Mouse (Mus musculus) fibroblast of lung, adult 2 months (primary cell): ENCODE measurements around the gene Hmbs.
"Not testable (repeated sequence)": the region's sequence is repeated elsewhere in the genome, so short reads cannot be mapped to it uniquely, and the experiment has no call there.

ENCODE experiments used
- DNase-seq: peaks from one replicate; pipeline ENCODE4 v3.0.0-alpha.2; 2011; ENCODE audit warnings: low read depth

Gene Hmbs

GRCm38 (mm10) chr9:44345570-44346433, 1.8 kb upstream of the Hmbs start:
- no peak for DNase-seq

GRCm38 (mm10) chr9:44343290-44343689, 738 bp downstream of the Hmbs start:
- DNase-seq = no peak

GRCm38 (mm10) chr9:44342605-44343004, 1.4 kb downstream of the Hmbs start:
- DNase-seq = no peak

GRCm38 (mm10) chr9:44342173-44342572, 1.9 kb downstream of the Hmbs start:
- no peak for DNase-seq

GRCm38 (mm10) chr9:44341487-44341886, 2.5 kb downstream of the Hmbs start:
- no peak for DNase-seq

- DNase-seq = no peak
Observed at GRCm38 (mm10) chr9:44338574-44338973, 5.5 kb downstream of the Hmbs start.

GRCm38 (mm10) chr9:44337436-44338169, 6.4 kb downstream of the Hmbs start:
- DNase-seq = no peak

- DNase-seq = no peak
Observed at GRCm38 (mm10) chr9:44336964-44337363, 7.1 kb downstream of the Hmbs start.

GRCm38 (mm10) chr9:44336513-44336912, 7.5 kb downstream of the Hmbs start:
- DNase-seq = not testable (repeated sequence)

- DNase-seq = no peak
Observed at GRCm38 (mm10) chr9:44336093-44336406, 8.0 kb downstream of the Hmbs start.

- DNase-seq = no peak
Observed at GRCm38 (mm10) chr9:44335331-44336092, 8.5 kb downstream of the Hmbs start.

- peak; percentile 99 for DNase-seq
Observed at GRCm38 (mm10) chr9:44334396-44335330, 9.4 kb downstream of the Hmbs start, which contains the start of gene H2afx. Gene H2afx (plus strand): TSS chr9:44334694.

- DNase-seq = no peak
Observed at GRCm38 (mm10) chr9:44332918-44333638, 10.9 kb downstream of the Hmbs start.

GRCm38 (mm10) chr9:44330736-44331135, 13.3 kb downstream of the Hmbs start:
- DNase-seq = no peak

GRCm38 (mm10) chr9:44327926-44328325, 16.1 kb downstream of the Hmbs start:
- DNase-seq = no peak

- DNase-seq = no peak
Observed at GRCm38 (mm10) chr9:44327064-44327711, 16.8 kb downstream of the Hmbs start.

GRCm38 (mm10) chr9:44326371-44327063, 17.5 kb downstream of the Hmbs start:
- peak; percentile 80 for DNase-seq

- no peak for DNase-seq
Observed at GRCm38 (mm10) chr9:44325768-44326370, 18.2 kb downstream of the Hmbs start, which contains the start of gene Dpagt1. Gene Dpagt1 (plus strand): TSS chr9:44326019.
